Mouse (Mus musculus) urinary bladder, postnatal 36 days (tissue): ENCODE results near the gene Myo1b.

ENCODE experiments used
- DNase-seq, 2 experiments: peaks; one replicate each; pipeline ENCODE4 v3.0.0; 2022; ENCODE audit warnings: low spot score in 2 of 2, mixed read lengths in 1 of 2

Gene Myo1b

GRCm38 (mm10) chr1:51915576-51916156 is at the start of gene Myo1b:
TSS of gene Myo1b (minus strand) at chr1:51916071.
- peak; percentile 69 to 73 for DNase-seq

DNA sequence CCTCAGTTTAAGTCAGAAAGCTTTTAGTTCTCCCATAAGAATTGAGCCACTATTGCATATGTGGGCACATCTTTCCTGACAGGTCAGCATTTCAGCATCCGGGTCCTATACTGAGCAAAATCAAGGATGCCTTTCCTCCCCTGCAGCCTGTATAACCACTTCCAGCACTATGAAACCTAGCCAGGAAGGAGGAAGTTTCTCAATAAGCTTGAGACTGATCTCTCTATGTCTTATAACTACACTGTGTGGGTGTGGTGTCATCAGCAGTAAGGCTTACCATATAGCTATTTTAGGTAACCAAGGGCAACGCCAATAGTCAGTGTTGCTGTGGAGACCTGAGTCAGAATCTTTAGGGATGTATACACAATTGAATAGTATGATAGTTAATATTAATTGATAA is 48.8 kb upstream of the Myo1b start:
- DNase-seq = no peak

GRCm38 (mm10) chr1:51947116-51947515 is 31.2 kb upstream of the Myo1b start:
- DNase-seq = no peak

DNA sequence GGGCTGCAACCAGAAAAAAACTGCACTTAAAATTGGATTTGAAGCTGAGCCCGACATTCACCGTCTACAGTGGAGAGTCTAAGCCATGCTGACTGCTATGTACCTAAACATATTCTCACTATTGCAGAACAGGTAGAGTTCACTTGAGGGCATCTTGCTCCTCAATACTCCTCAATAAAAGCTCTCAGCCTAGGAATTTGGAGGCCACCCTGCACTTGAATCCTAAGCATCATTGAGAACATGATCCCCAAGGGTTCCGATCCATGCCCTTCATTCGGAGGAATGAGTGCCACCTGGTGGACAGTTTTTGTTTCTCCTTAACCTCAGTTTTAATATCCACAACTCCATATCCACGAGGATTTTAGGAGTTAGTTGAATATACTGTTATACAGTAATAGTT is 28.9 kb upstream of the Myo1b start:
- no peak for DNase-seq

DNA sequence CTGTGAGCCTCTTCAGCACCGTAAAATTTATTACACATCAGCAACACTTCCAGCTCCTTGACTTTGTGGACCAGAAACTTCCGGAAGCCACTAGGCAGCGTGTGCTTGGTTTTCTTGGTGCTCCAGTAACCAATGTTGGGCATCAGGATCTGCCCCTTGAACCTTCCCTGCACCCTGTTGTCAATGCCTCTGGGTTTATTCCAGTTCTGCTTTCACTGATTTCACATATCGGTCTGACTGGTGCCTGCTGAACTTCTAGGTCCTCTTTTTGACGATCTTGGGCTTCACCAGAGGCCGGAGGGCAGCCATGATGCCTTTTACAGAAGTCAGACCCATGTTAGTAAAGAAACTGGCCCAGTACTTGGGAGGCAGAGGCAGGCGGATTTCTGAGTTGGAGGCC is 22.5 kb upstream of the Myo1b start:
- DNase-seq = no peak

- DNase-seq = no peak
Measured at GRCm38 (mm10) chr1:51935006-51935405, 19.1 kb upstream of the Myo1b start.

DNA sequence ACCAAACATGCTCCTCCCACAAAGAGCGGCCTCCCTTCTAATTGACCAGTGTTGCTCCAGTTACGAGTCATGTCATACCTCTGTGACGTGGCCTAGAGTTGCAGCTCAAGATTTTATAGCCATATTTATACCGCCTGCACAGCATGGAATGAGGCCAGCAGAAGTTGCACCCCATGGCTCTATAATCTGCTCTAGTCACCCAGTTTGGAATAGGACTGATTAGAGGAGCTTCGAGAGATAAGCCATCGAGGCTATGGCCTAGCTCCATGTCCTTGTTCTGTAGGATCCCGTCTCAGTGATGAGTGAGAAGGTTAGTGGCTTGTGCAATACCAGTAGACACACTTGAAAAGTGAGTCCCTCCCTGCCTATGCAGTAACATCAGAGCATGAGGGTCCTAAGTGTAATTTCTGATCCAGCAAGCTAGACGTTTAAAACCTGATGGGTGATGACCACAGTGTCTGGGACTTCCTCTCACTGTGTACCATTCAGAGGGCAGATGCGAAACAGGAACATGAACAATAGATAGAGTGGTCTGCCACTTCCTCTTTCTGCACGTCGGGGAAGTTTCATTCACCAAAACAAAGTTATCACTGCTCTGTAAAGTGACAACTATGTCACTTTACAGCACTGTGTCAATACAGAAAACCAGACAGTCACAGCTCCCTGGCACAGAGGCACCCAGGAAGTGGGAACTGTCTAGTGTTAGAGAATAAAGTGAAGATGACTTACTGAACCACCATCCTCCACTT is 18.5 kb upstream of the Myo1b start:
- DNase-seq = no peak

GRCm38 (mm10) chr1:51932826-51933225 is 17.0 kb upstream of the Myo1b start:
- DNase-seq = no peak

DNA sequence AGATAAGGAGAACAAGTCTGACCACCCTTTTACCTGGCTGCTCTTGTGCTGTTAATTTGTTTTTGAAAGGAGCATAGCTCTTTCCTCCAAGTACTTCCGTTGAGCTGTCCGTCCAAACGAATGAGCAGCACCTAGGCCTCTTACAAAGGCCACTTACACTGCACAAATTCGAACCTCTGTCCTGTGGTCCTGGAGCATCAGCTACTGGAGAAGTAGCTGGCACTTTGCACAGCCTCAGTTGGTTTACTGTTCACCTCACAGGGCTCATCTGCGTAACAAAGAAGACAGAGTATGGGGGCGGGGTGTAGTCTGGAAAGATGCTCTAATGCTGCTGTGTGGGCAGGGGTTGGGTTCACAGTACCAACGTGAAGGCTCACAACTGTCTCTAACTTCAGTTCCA is 15.7 kb upstream of the Myo1b start:
- no peak for DNase-seq

GRCm38 (mm10) chr1:51930584-51930983 is 14.7 kb upstream of the Myo1b start:
- no peak for DNase-seq

DNA sequence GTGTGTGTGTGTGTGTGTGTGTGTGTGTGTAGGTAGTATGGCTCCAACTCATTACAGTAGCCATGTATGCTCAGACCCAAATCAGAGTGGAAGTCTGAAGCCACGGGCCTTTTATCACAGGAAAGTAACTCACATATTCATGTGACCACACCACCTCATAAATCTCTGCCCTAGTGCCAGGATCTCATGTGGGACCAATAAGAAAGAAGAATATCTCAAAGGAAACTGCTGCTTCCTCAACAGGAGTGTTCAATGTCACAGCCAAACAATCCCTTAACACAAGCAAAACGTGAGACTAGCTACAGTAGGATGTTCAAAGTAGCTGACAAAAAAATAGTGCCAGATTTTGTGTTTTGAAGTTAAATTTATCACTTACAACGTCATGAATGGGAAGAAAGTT is 13.7 kb upstream of the Myo1b start:
- DNase-seq = no peak

DNA sequence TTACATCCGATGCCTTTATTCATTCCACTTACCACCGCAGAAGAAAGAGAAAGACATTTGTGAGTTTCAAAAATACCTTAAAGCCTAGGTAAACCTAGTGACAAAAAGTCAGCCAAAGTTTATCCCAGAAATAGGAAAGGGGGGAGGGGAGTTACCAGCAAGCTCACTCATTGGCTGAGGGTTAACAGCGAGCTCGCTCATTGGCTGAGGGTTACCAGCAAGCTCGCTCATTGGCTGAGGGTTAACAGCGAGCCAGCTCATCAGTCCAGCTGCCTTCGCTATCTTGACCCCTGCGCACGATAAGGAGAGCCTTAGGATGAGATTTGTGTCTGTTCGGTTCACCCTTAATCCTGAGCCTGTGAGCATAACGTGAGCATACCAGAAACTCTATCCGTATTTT is 6.9 kb upstream of the Myo1b start:
- no peak for DNase-seq

GRCm38 (mm10) chr1:51916276-51916675 is 405 bp upstream of the Myo1b start:
- DNase-seq = no peak

- DNase-seq = peak; percentile 59 to 70
Measured at GRCm38 (mm10) chr1:51915051-51915575, 758 bp downstream of the Myo1b start.

DNA sequence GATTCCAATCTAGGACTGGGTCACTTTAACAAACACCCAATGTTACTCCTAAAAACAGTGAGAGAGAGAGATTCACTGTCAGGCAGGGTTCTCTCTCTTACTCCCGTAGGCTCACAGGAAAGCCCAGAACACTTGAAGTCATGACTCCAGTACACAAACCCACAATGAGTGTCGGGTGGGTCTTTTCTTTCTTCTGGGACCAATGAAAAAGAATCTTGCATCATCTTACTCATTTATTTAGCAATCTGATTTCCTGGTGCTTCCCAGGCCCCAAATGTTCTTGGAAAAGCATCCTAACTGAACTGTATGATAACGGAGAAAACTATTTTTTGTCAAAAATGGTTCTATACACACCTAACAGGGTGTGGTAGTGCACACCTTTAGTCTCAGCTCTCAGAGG is 1.8 kb downstream of the Myo1b start:
- DNase-seq = no peak

- no peak for DNase-seq
Measured at GRCm38 (mm10) chr1:51913071-51913814, 2.6 kb downstream of the Myo1b start.

- no peak for DNase-seq
Measured at GRCm38 (mm10) chr1:51911331-51911730, 4.5 kb downstream of the Myo1b start.

GRCm38 (mm10) chr1:51909204-51909603 is 6.7 kb downstream of the Myo1b start:
- DNase-seq = no peak

DNA sequence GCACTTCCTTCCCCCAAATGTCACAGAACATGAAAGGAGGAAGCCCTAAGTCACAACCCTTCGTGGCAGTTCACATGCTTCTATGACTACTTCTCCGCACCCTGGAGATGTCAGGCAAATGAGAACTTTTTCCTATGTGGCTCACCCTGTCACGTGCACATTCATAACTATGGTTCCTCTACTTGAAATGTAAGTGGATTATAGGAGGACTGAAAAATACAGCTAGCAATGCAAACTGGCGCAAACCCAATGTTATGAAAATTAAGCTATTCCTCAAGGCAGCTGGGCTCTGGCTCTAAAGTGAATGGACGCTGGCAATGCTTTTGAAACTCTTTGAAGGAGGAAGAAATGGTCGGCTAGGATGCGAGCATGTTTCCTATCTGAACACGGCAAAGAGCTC is 8.1 kb downstream of the Myo1b start:
- no peak for DNase-seq

GRCm38 (mm10) chr1:51906206-51906906 is 9.5 kb downstream of the Myo1b start:
- no peak for DNase-seq

- no peak for DNase-seq
Measured at GRCm38 (mm10) chr1:51905073-51905472, 10.8 kb downstream of the Myo1b start.

- no peak for DNase-seq
Measured at GRCm38 (mm10) chr1:51897160-51897572, 18.7 kb downstream of the Myo1b start.
